Mouse (Mus musculus) lung, adult 2 months (tissue): ENCODE measurements around the gene Ints5.

ENCODE experiments used
- CTCF ChIP-seq: fragments of 200-500 bp; IDR thresholded peaks from 2 replicates; pipeline ENCODE4 v1.5.1; 2011; ENCODE audit warnings: mild to moderate bottlenecking, low read length, control low read depth; ENCODE audit not compliant: insufficient read depth
- POLR2A ChIP-seq: fragments of 200-500 bp; IDR thresholded peaks from 2 replicates; pipeline ENCODE4 v1.6.1; 2011; ENCODE audit warnings: low read depth, mild to moderate bottlenecking, control low read depth, low read length, borderline replicate concordance; ENCODE audit errors: extremely low read depth

GRCm38 (mm10) chr19:8898576-8898975 lies 5.8 kb downstream of the Ints5 start:
- TF ChIP-seq POLR2A = no peak
- TF ChIP-seq CTCF = no peak
